ENCODE assay signal across 8 mouse cellular contexts in genomic region chr12:32379731-32380130, GRCm38 (mm10). TPM values are rescaled to one million over a fixed set of nuclear protein-coding genes. Genes with fewer than 3 reads are reported as not detected.
DNase-seq lines count a peak whose midpoint lies in the region; ATAC-seq and TF ChIP-seq lines count a peak whose summit lies in the region.

No protein-coding gene starts in this region.

- peak; percentile 8 for DNase-seq in heart, postnatal 0 days (ENCODE audit: low spot score)
- no peak for DNase-seq in heart, postnatal 36 days
- DNase-seq in Patski (ENCODE audit: low read depth, low spot score), result no peak
- DNase-seq in hindbrain, embryonic 10.5 days (ENCODE audit: low spot score), result no peak
- no peak for DNase-seq in midbrain, embryonic 11.5 days (ENCODE audit: low spot score, missing footprints)
- no peak for DNase-seq in embryo, embryonic 11 days
- DNase-seq in right cerebral cortex, adult 18-20 months, result no peak
- DNase-seq in adrenal gland, postnatal 36 days, result no peak

- peak overlapping the region; percentile 94 for H3K27ac ChIP-seq in heart, postnatal 0 days (ENCODE audit: low read depth)
- peak overlapping the region; percentile 97 for H3K27ac ChIP-seq in hindbrain, embryonic 10.5 days
- H3K27ac ChIP-seq in midbrain, embryonic 11.5 days (ENCODE audit: low read depth, low read length), result peak overlapping the region; percentile 90

- no peak for ATAC-seq in heart, postnatal 0 days (ENCODE audit: insufficient read depth, low read depth)
- peak; percentile 1 for ATAC-seq in Patski
- ATAC-seq in midbrain, embryonic 11.5 days (ENCODE audit: low FRiP score), result no peak

- intact Hi-C loops in heart, postnatal 36 days (cut with DNase I), result loop anchor here (1.0 to 10.0 kb wide), 5 partner anchors 73 to 518 kb away; no protein-coding TSS in a partner anchor

- peak overlapping the region; percentile 79 for H3K4me3 ChIP-seq in heart, postnatal 0 days (ENCODE audit: low read depth, low read length)
- peak overlapping the region; percentile 77 for H3K4me3 ChIP-seq in hindbrain, embryonic 10.5 days
- H3K4me3 ChIP-seq in midbrain, embryonic 11.5 days (ENCODE audit: low read depth, low read length), result peak overlapping the region; percentile 64

- no peaks in the 10 kb centered on the region for H3K27me3 ChIP-seq in heart, postnatal 0 days (ENCODE audit: control insufficient read depth, insufficient read depth, low read length)
- no peaks in the 10 kb centered on the region for H3K27me3 ChIP-seq in Patski
- H3K27me3 ChIP-seq in hindbrain, embryonic 10.5 days (ENCODE audit: insufficient read depth, poor library complexity, severe bottlenecking), result no peaks in the 10 kb centered on the region
- no peaks in the 10 kb centered on the region for H3K27me3 ChIP-seq in midbrain, embryonic 11.5 days (ENCODE audit: control insufficient read depth, insufficient read depth, low read length)

- H3K9ac ChIP-seq in heart, postnatal 0 days (replicated peaks; ENCODE audit: low read depth, low read length), result peak overlapping the region; percentile 90
- peak overlapping the region; percentile 96 for H3K9ac ChIP-seq in midbrain, embryonic 11.5 days (ENCODE audit: low read length)

- CTCF ChIA-PET in Patski (lab: Charles Lee), result interaction anchor here (0.9 to 2.0 kb wide), 7 partner anchors 48 to 518 kb away, joined by 3 to 5 read pairs (median 4); no protein-coding TSS in a partner anchor

- H3K36me3 ChIP-seq in heart, postnatal 0 days (replicated peaks; ENCODE audit: control insufficient read depth, insufficient read depth, low read length), result no peaks in the 10 kb centered on the region
- peaks cover 5% of the 10 kb centered on the region; the same call in 1 of the 2 replicates for H3K36me3 ChIP-seq in hindbrain, embryonic 10.5 days
- H3K36me3 ChIP-seq in midbrain, embryonic 11.5 days (ENCODE audit: control insufficient read depth, insufficient read depth, low read length), result no peaks in the 10 kb centered on the region

- H3K9me3 ChIP-seq in heart, postnatal 0 days (replicated peaks; ENCODE audit: control insufficient read depth, low read length), result no peaks in the 10 kb centered on the region
- no peaks in the 10 kb centered on the region for H3K9me3 ChIP-seq in hindbrain, embryonic 10.5 days
- H3K9me3 ChIP-seq in midbrain, embryonic 11.5 days (ENCODE audit: control insufficient read depth, low read length), result no peaks in the 10 kb centered on the region

- no peak for TF ChIP-seq CTCF in heart, postnatal 0 days (IDR thresholded peaks at IDR 0.05; ENCODE audit: low read depth)
- TF ChIP-seq CTCF in Patski (IDR thresholded peaks at IDR 0.05), result no peak

- WGBS in heart, postnatal 0 days, result 1% methylated on average over 28 of the region's 28 CpGs
- WGBS in hindbrain, embryonic 10.5 days, result 6% methylated on average over 28 of the region's 28 CpGs
- 4% methylated on average over 28 of the region's 28 CpGs for WGBS in midbrain, embryonic 11.5 days

- POLR2A ChIA-PET in Patski (lab: Charles Lee), result interaction anchor here (0.7 to 1.2 kb wide), 3 partner anchors 36 to 518 kb away, joined by 3 read pairs; no protein-coding TSS in a partner anchor

- in situ Hi-C loops in Patski (cut with MboI; ENCODE audit: low pct_unique_long_range_greater_than_20kb), result no loop called here

- no peak for TF ChIP-seq EP300 in heart, postnatal 0 days (IDR thresholded peaks at IDR 0.05; ENCODE audit: low read depth)

- peak overlapping the region; percentile 74 for H3K4me2 ChIP-seq in heart, postnatal 0 days (ENCODE audit: low read depth, low read length)
- peak overlapping the region; percentile 62 for H3K4me2 ChIP-seq in midbrain, embryonic 11.5 days

- peaks cover 20% of the 10 kb centered on the region for H3K4me1 ChIP-seq in heart, postnatal 0 days (ENCODE audit: control insufficient read depth, insufficient read depth)
- peaks cover 21% of the 10 kb centered on the region for H3K4me1 ChIP-seq in hindbrain, embryonic 10.5 days (replicated peaks)
- H3K4me1 ChIP-seq in midbrain, embryonic 11.5 days (ENCODE audit: control insufficient read depth, insufficient read depth, low read length), result peaks cover 9% of the 10 kb centered on the region

RNA-seq across cellular contexts. Expression of gene Ccdc71l, which starts 1.2 kb away (rescaled TPM):
- 8.8 and 19.6 TPM in 2 replicates for total RNA-seq in heart, postnatal 0 days (2014; rRNA removed; ENCODE audit: low replicate concordance)
- 1.9 and 2.0 TPM in 2 replicates for polyA plus RNA-seq in heart, postnatal 0 days (2015; fragmentation: Nextera tagmentation; extraction: Ambion mirVana)
- 10 to 100 TPM; 10.9 to 12.1 TPM for total RNA-seq in heart, postnatal 36 days (2021)
- polyA plus RNA-seq in Patski (2021), result 7.2 TPM
- 2.6 and 3.0 TPM in 2 replicates for polyA plus RNA-seq in hindbrain, embryonic 10.5 days (2016; fragmentation: Nextera tagmentation; extraction: Ambion mirVana)
- polyA plus RNA-seq in midbrain, embryonic 11.5 days (2014; fragmentation: Nextera tagmentation; extraction: Ambion mirVana), result 6.1 and 6.2 TPM in 2 replicates
- total RNA-seq in adrenal gland, postnatal 36 days (2021), result 10 to 100 TPM; 14.4 to 16.4 TPM
